Mouse (Mus musculus): ENCODE results near the gene Mcts2. TPM values are rescaled to one million over a fixed set of nuclear protein-coding genes. Genes with fewer than 3 reads are reported as not detected.

Mcts2 gene
- total and polyA plus RNA-seq, 3 experiments: 2.7 to 3.0 TPM; not detected in 1

DNA sequence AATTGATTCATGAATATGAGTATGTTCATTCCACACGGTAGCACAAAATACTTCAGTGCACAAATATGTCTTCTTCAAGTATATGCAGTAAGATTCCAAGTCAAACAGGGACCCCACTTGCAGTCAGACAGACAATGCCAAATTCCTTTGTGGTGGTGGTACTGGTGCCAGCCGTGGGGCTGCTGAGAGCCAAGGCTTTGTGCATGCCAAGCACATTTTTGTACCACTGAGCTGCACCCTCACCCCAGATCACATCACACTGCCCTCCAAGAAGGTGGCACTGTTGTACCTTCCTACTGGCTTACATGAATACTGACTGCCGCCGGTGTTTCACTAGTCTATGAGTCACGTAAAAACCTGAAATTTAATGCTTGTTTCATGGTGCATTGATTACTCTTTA is 7.9 kb upstream of the Mcts2 start:
- DNase-seq (ENCODE audit: low read depth, low spot score): no peak
- Histone ChIP-seq H3K9ac (ENCODE audit: control insufficient read depth, low read depth, low read length, poor library complexity, severe bottlenecking) (no peak overlapping the region), H3K4me3 (ENCODE audit: control insufficient read depth in 1 of 2, insufficient read depth in 1 of 2, low read depth in 2 of 2, low read length in 2 of 2) (no peak overlapping the region), H3K27ac (ENCODE audit: control insufficient read depth, low read depth, low read length) (no peak overlapping the region), H3K36me3 (ENCODE audit: control insufficient read depth in 1 of 2, insufficient read depth in 2 of 2, low read length in 2 of 2) (peaks cover 0 to 21% of the 10 kb centered on the region in 2 experiments; a peak in 2 of 4 replicates), H3K79me2 (ENCODE audit: control insufficient read depth, insufficient read depth, low read length, poor library complexity) (no peaks in the 10 kb centered on the region; the same call in 1 of the 2 replicates), H3K4me1 (ENCODE audit: control insufficient read depth in 1 of 2, insufficient read depth in 2 of 2, low read length in 2 of 2) (no peaks in the 10 kb centered on the region), H3K27me3 (ENCODE audit: control insufficient read depth in 1 of 2, insufficient read depth in 2 of 2, low read length in 2 of 2) (no peaks in the 10 kb centered on the region), H3K9me3 (replicated peaks; ENCODE audit: insufficient read depth, low read length) (no peaks in the 10 kb centered on the region)
- TF ChIP-seq ELF1 (IDR thresholded peaks at IDR 0.05; ENCODE audit: low read depth, low read length): no peak
- no peak for TF ChIP-seq ZNF384 (IDR thresholded peaks at IDR 0.05; ENCODE audit: low read depth, low read length)
- TF ChIP-seq POLR2AphosphoS2 (IDR thresholded peaks at IDR 0.05; ENCODE audit: low read length): no peak
- no peak for TF ChIP-seq MXI1 (IDR thresholded peaks at IDR 0.05; ENCODE audit: low read depth, low read length)
- TF ChIP-seq TCF12 (IDR thresholded peaks at IDR 0.05; ENCODE audit: low read depth, low read length): no peak
- TF ChIP-seq EP300 (IDR thresholded peaks at IDR 0.05; ENCODE audit: low read depth in 1 of 2, low read length in 2 of 2): no peak
- no peak for TF ChIP-seq SMC3 (IDR thresholded peaks at IDR 0.05; ENCODE audit: low read depth, low read length)
- TF ChIP-seq NRF1 (IDR thresholded peaks at IDR 0.05; ENCODE audit: insufficient read depth, low read depth, low read length, poor library complexity, severe bottlenecking): no peak
- no peak for TF ChIP-seq RAD21 (IDR thresholded peaks at IDR 0.05; ENCODE audit: low read depth, low read length)
- TF ChIP-seq USF2 (IDR thresholded peaks at IDR 0.05; ENCODE audit: borderline replicate concordance in 1 of 2, insufficient read depth in 1 of 2, low read depth in 1 of 2, low read length in 2 of 2): no peak
- no peak for TF ChIP-seq CTCF (IDR thresholded peaks at IDR 0.05 in 2 of 3, conservative IDR thresholded peaks at IDR 0.05 in 1 of 3; ENCODE audit: control insufficient read depth in 1 of 3, insufficient read depth in 1 of 3, low read depth in 2 of 3, low read length in 3 of 3, poor library complexity in 1 of 3, severe bottlenecking in 1 of 3)
- no peak for TF ChIP-seq TBP (IDR thresholded peaks at IDR 0.05; ENCODE audit: low read depth, low read length)
- no peak for TF ChIP-seq ETS1 (IDR thresholded peaks at IDR 0.05; ENCODE audit: low read depth, low read length)
- TF ChIP-seq KAT2A (conservative IDR thresholded peaks at IDR 0.05; ENCODE audit: low read depth, low read length): no peak
- TF ChIP-seq RCOR1 (IDR thresholded peaks at IDR 0.05; ENCODE audit: low read depth, low read length): no peak
- no peak for TF ChIP-seq MEF2A (IDR thresholded peaks at IDR 0.05; ENCODE audit: extremely low read depth, insufficient replicate concordance, low read depth, low read length, poor library complexity, severe bottlenecking)
- no peak for TF ChIP-seq UBTF (IDR thresholded peaks at IDR 0.05; ENCODE audit: borderline replicate concordance, insufficient read depth, low read depth, low read length)
- no peak for TF ChIP-seq HCFC1 (IDR thresholded peaks at IDR 0.05; ENCODE audit: low read depth, low read length)

DNA sequence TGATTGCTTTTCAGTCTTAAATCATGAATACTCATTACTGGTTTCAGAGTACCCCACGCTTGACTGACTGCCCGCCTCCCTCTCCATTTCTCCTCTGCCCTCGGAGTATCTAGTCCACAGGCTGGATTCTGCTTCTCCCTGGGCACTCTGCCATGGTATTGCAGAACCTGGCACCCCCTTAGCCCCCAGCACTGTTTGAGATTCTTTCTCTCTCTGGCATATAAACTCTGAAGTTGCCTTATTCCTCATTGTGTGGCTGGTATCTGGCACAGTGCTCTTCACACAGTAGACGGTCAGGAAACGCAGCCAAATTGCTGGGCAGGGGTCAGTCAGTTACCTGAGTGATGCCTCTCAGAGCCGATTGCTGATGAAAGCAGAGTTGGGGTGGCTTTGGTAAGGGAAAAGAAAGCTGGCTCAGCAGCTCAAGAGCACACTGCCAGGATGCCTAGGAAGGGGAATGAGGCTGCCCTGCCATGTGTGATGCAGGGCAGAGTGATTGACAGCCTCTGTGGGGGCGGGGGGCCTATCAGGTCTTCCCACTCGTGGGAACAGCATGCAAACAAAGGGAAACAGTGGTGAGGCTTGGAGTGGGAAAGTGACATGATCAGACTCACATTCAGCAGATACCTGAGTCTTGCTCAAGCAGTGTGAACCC is 7.0 kb upstream of the Mcts2 start:
- Histone ChIP-seq H3K4me1 (ENCODE audit: control insufficient read depth in 1 of 2, insufficient read depth in 2 of 2, low read length in 2 of 2) (no peaks in the 10 kb centered on the region), H3K4me3 (ENCODE audit: control insufficient read depth in 1 of 2, insufficient read depth in 1 of 2, low read depth in 2 of 2, low read length in 2 of 2) (no peak overlapping the region), H3K36me3 (ENCODE audit: control insufficient read depth in 1 of 2, insufficient read depth in 2 of 2, low read length in 2 of 2) (peaks cover 0 to 27% of the 10 kb centered on the region in 2 experiments; a peak in 2 of 4 replicates), H3K27me3 (ENCODE audit: control insufficient read depth in 1 of 2, insufficient read depth in 2 of 2, low read length in 2 of 2) (no peaks in the 10 kb centered on the region), H3K9me3 (replicated peaks; ENCODE audit: insufficient read depth, low read length) (no peaks in the 10 kb centered on the region), H3K9ac (ENCODE audit: control insufficient read depth, low read depth, low read length, poor library complexity, severe bottlenecking) (no peak overlapping the region), H3K79me2 (ENCODE audit: control insufficient read depth, insufficient read depth, low read length, poor library complexity) (no peaks in the 10 kb centered on the region; the same call in 1 of the 2 replicates), H3K27ac (ENCODE audit: control insufficient read depth, low read depth, low read length) (no peak overlapping the region)
- DNase-seq (ENCODE audit: low read depth, low spot score): no peak
- no peak for TF ChIP-seq HCFC1 (IDR thresholded peaks at IDR 0.05; ENCODE audit: low read depth, low read length)
- TF ChIP-seq CTCF (IDR thresholded peaks at IDR 0.05 in 2 of 3, conservative IDR thresholded peaks at IDR 0.05 in 1 of 3; ENCODE audit: control insufficient read depth in 1 of 3, insufficient read depth in 1 of 3, low read depth in 2 of 3, low read length in 3 of 3, poor library complexity in 1 of 3, severe bottlenecking in 1 of 3): no peak
- no peak for TF ChIP-seq MXI1 (IDR thresholded peaks at IDR 0.05; ENCODE audit: low read depth, low read length)
- no peak for TF ChIP-seq RAD21 (IDR thresholded peaks at IDR 0.05; ENCODE audit: low read depth, low read length)
- no peak for TF ChIP-seq CHD1 (IDR thresholded peaks at IDR 0.05; ENCODE audit: low read depth, low read length)
- no peak for TF ChIP-seq USF2 (IDR thresholded peaks at IDR 0.05; ENCODE audit: borderline replicate concordance in 1 of 2, insufficient read depth in 1 of 2, low read depth in 1 of 2, low read length in 2 of 2)
